ENCODE assay signal across 9 mouse cellular contexts in the genomic region with DNA sequence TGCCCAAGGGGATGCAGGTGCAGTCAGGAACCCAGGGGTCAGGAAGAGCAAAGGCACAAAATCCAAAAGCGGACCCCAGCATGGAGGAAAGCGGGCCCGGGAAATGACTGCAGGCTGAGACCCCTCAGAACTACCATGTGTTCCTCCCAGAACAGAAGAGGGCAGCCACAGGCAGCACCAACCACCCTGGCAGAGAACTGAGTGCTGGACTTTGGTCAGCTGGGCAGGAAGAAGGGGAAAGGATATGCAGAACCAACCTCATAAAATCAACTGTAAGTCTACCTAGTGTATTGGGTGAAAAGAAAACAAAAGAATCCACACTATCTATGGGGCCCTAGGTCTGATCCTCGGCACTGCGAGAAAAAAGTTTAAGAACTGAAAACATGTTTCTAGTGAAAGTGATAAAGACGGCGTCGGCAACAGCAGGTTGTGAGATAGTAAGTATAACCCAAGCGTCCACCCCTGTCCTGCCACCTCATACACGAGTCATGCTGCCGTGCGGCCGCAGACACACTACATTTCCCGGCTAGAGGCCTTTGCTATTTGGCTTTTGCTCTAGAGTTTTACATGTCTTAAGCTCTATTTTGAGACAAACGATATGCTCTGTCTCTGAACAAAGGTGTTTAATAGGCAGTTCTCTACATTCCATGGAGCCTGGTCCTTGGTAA. TPM values are rescaled to one million over a fixed set of nuclear protein-coding genes. Genes with fewer than 3 reads are reported as not detected.
DNase-seq lines count a peak whose midpoint lies in the region; ATAC-seq and TF ChIP-seq lines count a peak whose summit lies in the region.
"Had no signal": no experiment of that assay in that cellular context is flagged by ENCODE, and none has a peak within 500 bp of the region (broad histone marks: within the 10 kb centered on the region; RNA-seq: fewer than 3 reads in every experiment).

No protein-coding gene starts in this region.

- H3K4me2 ChIP-seq in kidney, embryonic 16.5 days (replicated peaks; ENCODE audit: low read depth, low read length): no peak overlapping the region
- no peak overlapping the region for H3K4me2 ChIP-seq in stomach, embryonic 16.5 days (ENCODE audit: low read depth, low read length)

- no peak overlapping the region for H3K9ac ChIP-seq in kidney, embryonic 16.5 days (replicated peaks; ENCODE audit: low read length)
- peak overlapping the region; percentile 7; the same call in 1 of the 2 replicates for H3K9ac ChIP-seq in stomach, embryonic 16.5 days (ENCODE audit: low read length)

- ATAC-seq in kidney, embryonic 16.5 days (ENCODE audit: low FRiP score, low TSS enrichment): no peak; the same call in 1 of the 2 replicates
- ATAC-seq in stomach, embryonic 16.5 days (ENCODE audit: insufficient read depth, low FRiP score): peak; percentile 26; the same call in 1 of the 2 replicates

- peak; percentile 61 for DNase-seq in heart, adult 11 months
- no peak for DNase-seq in heart, postnatal 10 days
- DNase-seq in thymus, adult 2 months: no peak
- no peak for DNase-seq in thymus, postnatal 10 days (ENCODE audit: low spot score in 2 of 2)
- DNase-seq in layer of hippocampus, postnatal 25 days (ENCODE audit: extremely low spot score in 1 of 2, low spot score in 1 of 2): no peak
- no peak for DNase-seq in spleen, adult 12 weeks (ENCODE audit: low spot score)

- H3K9me3 ChIP-seq in kidney, embryonic 16.5 days (ENCODE audit: low read length): no peaks in the 10 kb centered on the region
- no peaks in the 10 kb centered on the region for H3K9me3 ChIP-seq in stomach, embryonic 16.5 days (replicated peaks; ENCODE audit: control insufficient read depth, low read length)

- peaks cover 45% of the 10 kb centered on the region for H3K4me1 ChIP-seq in thymus, adult 2 months (replicated peaks; ENCODE audit: control insufficient read depth, insufficient read depth, low read length)
- peaks cover 49% of the 10 kb centered on the region for H3K4me1 ChIP-seq in kidney, embryonic 16.5 days (ENCODE audit: insufficient read depth, low read length)
- H3K4me1 ChIP-seq in stomach, embryonic 16.5 days (ENCODE audit: control insufficient read depth, insufficient read depth, low read length): peaks cover 48% of the 10 kb centered on the region

- intact Hi-C loops in heart, postnatal 10 days (cut with DNase I): no loop called here

- H3K27ac ChIP-seq in thymus, adult 2 months (ENCODE audit: control insufficient read depth, insufficient read depth, low read length): peak overlapping the region; percentile 96
- peak overlapping the region; percentile 88 for H3K27ac ChIP-seq in kidney, embryonic 16.5 days (ENCODE audit: low read length)
- H3K27ac ChIP-seq in stomach, embryonic 16.5 days (ENCODE audit: low read length): peak overlapping the region; percentile 64
- H3K27ac ChIP-seq: macrophage had no signal

- no peaks in the 10 kb centered on the region for H3K27me3 ChIP-seq in thymus, adult 2 months (ENCODE audit: control insufficient read depth, insufficient read depth, low read length)
- no peaks in the 10 kb centered on the region for H3K27me3 ChIP-seq in kidney, embryonic 16.5 days (ENCODE audit: insufficient read depth, low read length)
- H3K27me3 ChIP-seq in stomach, embryonic 16.5 days (ENCODE audit: control insufficient read depth, insufficient read depth, low read length): no peaks in the 10 kb centered on the region

- TF ChIP-seq POLR2A in thymus, adult 2 months (IDR thresholded peaks at IDR 0.05; ENCODE audit: control insufficient read depth, extremely low read depth, insufficient read depth, low read length, poor library complexity): no peak

- no peak overlapping the region for H3K4me3 ChIP-seq in thymus, adult 2 months (ENCODE audit: control insufficient read depth, insufficient read depth, low read length)
- no peak overlapping the region for H3K4me3 ChIP-seq in kidney, embryonic 16.5 days (ENCODE audit: low read length)
- no peak overlapping the region for H3K4me3 ChIP-seq in stomach, embryonic 16.5 days (replicated peaks; ENCODE audit: low read length)

- peaks cover 32% of the 10 kb centered on the region for H3K36me3 ChIP-seq in thymus, adult 2 months (ENCODE audit: control insufficient read depth, insufficient read depth, low read length)
- peaks cover 35% of the 10 kb centered on the region for H3K36me3 ChIP-seq in kidney, embryonic 16.5 days (ENCODE audit: insufficient read depth, low read length)
- peaks cover 26% of the 10 kb centered on the region; the same call in 1 of the 2 replicates for H3K36me3 ChIP-seq in stomach, embryonic 16.5 days (ENCODE audit: control insufficient read depth, insufficient read depth, low read length)

- TF ChIP-seq CTCF in thymus, adult 2 months (IDR thresholded peaks at IDR 0.05; ENCODE audit: borderline replicate concordance, control insufficient read depth, extremely low read depth, insufficient read depth, low read length, poor library complexity): no peak

- WGBS in thymus, adult 2 months: 30% methylated on average over 15 of the region's 15 CpGs
- 76% methylated on average over 15 of the region's 15 CpGs for WGBS in kidney, embryonic 16.5 days
- WGBS in stomach, embryonic 16.5 days: 78% methylated on average over 15 of the region's 15 CpGs

RNA-seq across cellular contexts. Expression of a gene that starts 21.6 kb away (rescaled TPM):
- 10 to 100 TPM; 12.1 to 15.1 TPM for total RNA-seq in heart, postnatal 10 days (2021)
- polyA plus RNA-seq in thymus, adult 2 months (2012; rRNA removed): 49.6 and 50.3 TPM in 2 replicates
- 81.6 and 86.0 TPM in 2 replicates for polyA plus RNA-seq in kidney, embryonic 16.5 days (2015; fragmentation: Nextera tagmentation; extraction: Ambion mirVana)
- polyA plus RNA-seq in stomach, embryonic 16.5 days (2015; fragmentation: Nextera tagmentation; extraction: Ambion mirVana): 43.4 and 44.3 TPM in 2 replicates
- 10 to 100 TPM; 55.2 to 58.2 TPM for total RNA-seq in layer of hippocampus, postnatal 25 days (2021)
